Mouse (Mus musculus) layer of hippocampus, adult 9-11 months (tissue): ENCODE data around the gene Spock1.

ENCODE experiments used
- DNase-seq: peaks from one replicate; pipeline ENCODE4 v3.0.0; 2022

Gene Spock1

GRCm38 (mm10) chr13:57588558-57589273 lies 319.4 kb downstream of the Spock1 start:
- peak; percentile 42 for DNase-seq

GRCm38 (mm10) chr13:57585131-57585530 lies 323.0 kb downstream of the Spock1 start:
- no peak for DNase-seq

DNA sequence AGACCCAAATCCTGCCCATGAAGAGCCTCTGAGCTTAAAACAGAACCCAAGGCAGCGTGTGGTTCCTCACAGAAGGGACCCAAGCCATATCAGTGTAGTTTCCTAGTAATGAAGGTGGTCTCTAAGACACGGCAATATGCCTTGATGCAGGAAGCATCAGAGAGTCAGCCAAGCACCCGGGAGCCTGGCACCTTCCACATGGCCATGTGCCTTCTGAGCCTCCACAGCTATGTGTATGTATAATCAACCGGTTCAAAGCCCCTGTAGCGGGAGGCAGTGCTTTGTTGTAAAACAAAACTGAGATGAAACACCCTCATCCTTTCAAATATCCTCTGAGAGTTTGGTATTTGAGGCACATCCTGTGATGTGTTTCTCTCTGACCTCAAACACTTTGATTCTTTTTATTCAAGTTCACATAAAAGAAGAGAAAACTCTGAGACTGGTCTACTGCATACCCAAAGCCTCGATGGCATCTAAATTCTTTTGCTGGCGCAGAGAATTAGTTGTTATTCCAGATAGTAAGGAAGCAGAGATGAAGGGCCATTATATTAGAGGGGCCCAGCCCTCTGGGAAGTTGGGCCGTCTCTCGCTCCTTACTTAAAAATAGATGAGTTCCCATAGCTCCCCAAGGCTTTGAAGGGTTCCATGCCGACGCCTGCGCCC lies 325.7 kb downstream of the Spock1 start:
- no peak for DNase-seq

- no peak for DNase-seq
These were observed 330.4 kb downstream of the Spock1 start for GRCm38 (mm10) chr13:57577541-57578244.

DNA sequence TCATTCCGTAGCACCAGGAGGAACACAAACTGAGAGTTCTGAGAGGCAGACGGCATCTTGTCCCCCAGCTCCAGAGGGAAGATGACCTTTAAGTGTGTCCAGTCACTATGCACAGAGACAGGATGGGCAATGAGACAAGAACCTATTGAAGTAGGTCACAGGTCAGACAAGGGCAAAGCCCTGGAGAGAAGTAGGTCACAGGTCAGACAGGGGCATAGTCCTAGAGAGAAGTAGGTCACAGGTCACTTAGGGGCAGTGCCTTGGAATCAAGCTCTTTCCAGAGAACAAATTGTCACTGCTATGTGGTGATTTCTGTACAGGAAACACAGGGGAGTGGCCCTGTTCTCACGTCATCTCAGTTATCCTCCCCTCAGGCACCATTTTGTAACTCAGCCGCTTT lies 334.6 kb downstream of the Spock1 start:
- no peak for DNase-seq

DNA sequence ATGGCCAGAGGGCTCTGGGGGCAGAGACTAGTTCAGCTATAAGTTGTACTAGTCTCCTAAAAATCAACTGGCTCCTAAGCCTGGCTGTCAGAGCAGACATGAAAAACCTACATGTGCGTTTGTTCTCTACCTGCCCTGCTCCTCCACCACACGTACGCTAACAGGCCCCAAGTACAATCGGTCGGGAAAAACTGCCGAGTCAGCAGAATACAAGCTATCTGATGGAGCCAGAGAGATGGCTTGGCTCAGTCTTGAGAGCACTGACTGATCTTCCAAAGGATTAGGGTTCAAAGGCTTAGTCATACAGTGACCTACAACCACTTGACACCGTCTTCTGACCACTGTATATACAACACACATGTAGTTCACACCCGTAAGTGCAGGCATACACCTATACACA lies 339.7 kb downstream of the Spock1 start:
- DNase-seq: no peak

DNA sequence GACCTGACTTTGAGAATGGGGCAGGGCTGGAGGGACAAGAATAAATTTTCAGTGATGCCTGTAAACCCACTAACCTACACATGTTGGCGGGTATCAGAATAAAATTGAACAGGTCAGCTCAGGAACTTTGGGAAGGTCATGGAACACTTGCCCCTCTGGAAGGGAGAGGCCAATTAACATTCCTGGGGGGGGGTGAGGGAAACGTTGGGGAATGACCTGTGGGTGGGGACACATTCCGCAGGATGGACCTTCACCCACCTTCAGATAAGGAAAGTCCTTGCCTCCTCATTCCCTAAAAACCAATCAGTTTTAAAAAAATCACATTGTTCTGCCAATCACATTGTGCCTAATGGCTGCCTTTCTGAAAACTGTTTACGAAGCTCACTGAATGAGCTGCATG lies 352.9 kb downstream of the Spock1 start:
- DNase-seq: no peak

DNA sequence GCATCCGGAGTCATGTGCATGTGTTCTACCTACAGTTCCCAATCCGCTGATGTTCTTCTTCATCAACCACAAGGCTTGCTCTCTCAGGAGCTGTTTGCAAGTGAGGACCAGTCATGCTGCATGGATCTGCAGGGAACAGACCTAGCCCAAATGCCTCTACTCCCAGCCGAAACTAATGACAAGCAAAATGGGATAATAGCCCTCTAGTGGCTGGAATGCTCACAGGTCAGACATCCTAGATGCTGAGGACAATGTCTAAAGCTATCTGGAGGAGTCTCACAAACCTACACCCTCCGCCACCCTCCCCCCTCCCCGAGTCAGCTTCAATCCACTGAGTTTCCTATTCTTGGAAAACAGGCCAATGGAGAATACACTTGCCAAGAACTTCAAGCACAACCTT lies 358.4 kb downstream of the Spock1 start:
- DNase-seq: no peak

DNA sequence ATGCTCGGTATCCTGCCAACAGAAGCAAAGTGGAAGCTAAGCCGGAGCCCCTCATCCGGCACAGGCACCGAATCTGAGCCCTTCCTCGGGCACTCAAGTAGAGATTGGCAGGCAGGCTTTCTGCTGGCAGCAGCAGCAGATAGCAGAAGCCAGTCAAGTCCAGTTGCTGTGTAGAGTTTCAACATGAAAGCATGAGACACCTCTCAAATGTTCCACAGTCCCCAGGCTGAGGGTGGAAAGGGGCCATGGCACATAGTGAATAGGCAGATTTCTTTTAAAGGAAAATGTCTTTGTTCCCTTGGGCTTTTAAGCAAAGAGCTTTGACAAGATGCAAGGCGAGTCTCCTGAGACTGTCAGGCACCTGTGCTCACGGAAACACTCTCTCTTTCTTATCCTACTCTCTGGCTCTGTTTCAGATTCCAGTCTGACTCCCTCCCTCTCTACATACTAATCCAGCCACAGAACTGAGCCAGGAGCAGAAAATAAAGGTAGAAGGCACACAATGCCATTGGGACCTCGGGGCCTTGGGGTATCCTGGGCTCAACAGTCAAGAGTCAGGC lies 371.1 kb downstream of the Spock1 start:
- DNase-seq: no peak

DNA sequence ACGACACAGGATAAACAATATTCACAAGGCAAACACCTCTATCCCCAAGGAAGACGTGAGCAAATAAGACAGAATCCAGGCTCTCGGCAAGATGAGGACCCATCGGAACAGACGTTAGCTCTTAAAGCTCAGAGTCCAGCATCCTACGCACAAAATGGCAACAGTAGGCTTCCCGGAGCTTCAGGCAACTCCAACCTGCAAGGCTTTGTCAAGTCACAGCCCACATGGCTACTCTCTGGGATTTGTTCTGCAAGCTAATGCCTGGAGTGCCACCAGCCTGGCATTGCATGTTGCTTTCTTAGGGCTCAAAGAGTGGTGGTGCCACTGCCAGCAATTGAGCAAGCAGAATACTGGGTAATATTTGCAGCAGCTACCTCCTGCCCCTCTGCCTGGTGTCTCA lies 373.8 kb downstream of the Spock1 start:
- DNase-seq: no peak

GRCm38 (mm10) chr13:57525946-57526345 lies 382.2 kb downstream of the Spock1 start:
- no peak for DNase-seq

- no peak for DNase-seq
These were observed 383.6 kb downstream of the Spock1 start for GRCm38 (mm10) chr13:57524546-57524945.

- no peak for DNase-seq
These were observed 384.8 kb downstream of the Spock1 start for GRCm38 (mm10) chr13:57523366-57523765.

DNA sequence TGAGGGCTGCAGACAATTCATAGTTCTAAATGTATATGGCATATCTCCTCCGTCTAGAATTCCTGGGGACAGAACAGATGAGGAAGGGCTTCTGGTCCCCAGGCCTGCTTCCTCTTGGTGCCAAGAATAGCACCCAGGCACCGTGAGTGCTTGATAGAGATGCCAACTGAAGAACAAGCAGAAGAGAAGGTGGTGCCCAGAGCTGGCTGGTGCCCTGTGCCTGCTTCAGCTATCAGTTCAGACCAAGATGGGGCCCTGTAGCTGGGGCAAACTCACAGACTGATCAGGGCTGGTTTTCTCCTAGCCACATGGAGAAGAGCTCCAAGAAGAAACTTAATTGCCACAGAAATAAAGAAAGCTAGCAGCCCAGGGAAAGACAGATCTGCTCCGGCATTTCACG lies 385.8 kb downstream of the Spock1 start:
- peak; percentile 42 for DNase-seq

GRCm38 (mm10) chr13:57521152-57521551 lies 387.0 kb downstream of the Spock1 start:
- DNase-seq: no peak

GRCm38 (mm10) chr13:57519790-57520189 lies 388.3 kb downstream of the Spock1 start:
- DNase-seq: no peak

DNA sequence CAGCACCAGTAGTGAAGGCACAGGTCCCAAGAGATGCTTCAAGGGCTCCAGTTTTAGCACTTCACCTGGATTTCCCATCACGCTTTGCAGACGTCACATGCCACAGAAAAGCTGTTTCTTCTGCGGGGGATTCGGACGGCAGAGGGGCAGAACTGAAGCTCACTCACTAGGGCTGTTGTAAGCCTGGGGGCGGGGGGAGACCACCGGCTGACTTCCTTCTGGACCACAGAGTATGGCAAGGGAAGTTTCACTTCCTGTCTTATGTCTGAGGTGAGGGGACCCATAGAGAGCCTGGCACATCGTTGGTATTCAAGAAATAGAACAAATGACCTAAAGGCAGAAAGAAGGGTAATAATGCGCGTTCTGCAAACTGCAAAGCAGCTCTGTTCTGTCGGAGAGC lies 392.4 kb downstream of the Spock1 start:
- no peak for DNase-seq

- DNase-seq: peak; percentile 27
These were observed 406.6 kb downstream of the Spock1 start for GRCm38 (mm10) chr13:57501552-57501951.

- no peak for DNase-seq
These were observed 411.4 kb downstream of the Spock1 start for GRCm38 (mm10) chr13:57496778-57497177.

GRCm38 (mm10) chr13:57494838-57495237 lies 413.3 kb downstream of the Spock1 start:
- no peak for DNase-seq

DNA sequence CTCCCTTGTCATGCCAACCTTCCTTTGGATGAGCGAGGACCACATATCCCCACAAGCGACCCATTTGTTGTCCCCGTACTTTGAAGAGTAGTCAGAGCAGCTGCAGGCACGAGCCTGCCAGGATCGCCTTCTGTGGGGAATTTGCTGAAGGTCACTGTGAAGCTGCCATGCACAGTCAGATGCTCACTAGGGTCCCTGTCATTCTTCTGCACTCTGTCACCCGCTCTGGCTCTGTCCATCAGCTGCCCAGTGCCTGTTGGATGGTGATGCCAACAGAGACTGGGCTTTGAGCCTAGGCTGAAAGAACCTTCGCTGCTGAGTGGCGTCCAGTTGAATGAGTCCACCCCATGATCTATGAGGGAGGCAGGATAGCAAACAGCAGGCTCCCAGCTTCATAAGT lies 419.2 kb downstream of the Spock1 start:
- DNase-seq: peak; percentile 8

DNA sequence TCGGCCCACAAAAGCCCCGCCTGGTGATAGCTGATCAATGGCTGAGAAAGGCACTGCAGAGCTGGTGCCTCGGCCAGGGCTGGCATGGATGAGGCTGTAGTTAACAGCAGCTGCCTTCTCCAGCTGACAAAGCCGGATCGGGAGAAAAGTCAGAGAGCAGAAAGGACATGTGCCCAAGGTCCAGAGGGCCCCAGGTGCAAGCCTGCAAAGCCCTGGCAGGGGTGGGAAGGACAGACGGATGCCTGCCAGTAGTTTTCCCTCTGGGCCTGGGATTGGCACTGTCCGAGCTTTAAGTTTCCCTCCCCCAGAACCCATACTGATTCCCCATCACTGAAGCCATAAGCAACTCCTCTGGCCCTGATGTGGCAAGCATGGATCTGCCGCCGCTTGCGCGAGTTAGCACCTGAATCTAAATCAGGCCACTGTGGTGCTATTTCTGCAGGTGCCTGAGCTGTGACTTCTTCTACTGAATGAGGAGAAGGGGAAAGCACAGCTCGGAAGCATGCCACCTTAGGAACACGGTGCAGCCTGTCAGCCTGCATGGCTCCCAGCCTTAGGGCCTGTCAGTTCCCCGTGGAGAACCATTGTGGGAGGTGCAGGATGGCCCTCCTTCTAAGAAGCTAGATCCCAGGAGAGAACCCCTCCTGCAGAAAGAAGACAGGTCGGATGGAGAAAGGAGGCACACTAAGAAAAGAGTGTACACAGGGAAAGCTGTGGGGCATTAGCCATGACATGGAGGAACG lies 423.5 kb downstream of the Spock1 start:
- no peak for DNase-seq

- DNase-seq: peak; percentile 44
These were observed 431.4 kb downstream of the Spock1 start for GRCm38 (mm10) chr13:57476700-57477099.
